Mouse (Mus musculus) CD8-positive naive resting alpha-beta T cell, adult 2 months (primary cell): ENCODE data around the gene Atp1a1.
A peak's percentile ranks its signal among the peaks of the same experiment; 100 is the strongest.

Source experiments
- DNase-seq, 2 experiments: peaks; one replicate each; pipeline ENCODE4 v3.0.0; 2022; ENCODE audit warnings: low read depth in 2 of 2, low spot score in 2 of 2

Gene Atp1a1

GRCm38 (mm10) chr3:101604550-101605223, at the start of gene Atp1a1:
Gene Atp1a1, minus strand, starts transcription at chr3:101604684.
- DNase-seq, result peak; percentile 96 to 98

GRCm38 (mm10) chr3:101653446-101653845, 49.0 kb upstream of the Atp1a1 start:
- no peak for DNase-seq

- DNase-seq, result no peak
These were observed 48.5 kb upstream of the Atp1a1 start for GRCm38 (mm10) chr3:101652967-101653366.

GRCm38 (mm10) chr3:101650328-101650727, 45.8 kb upstream of the Atp1a1 start:
- DNase-seq, result no peak

GRCm38 (mm10) chr3:101649271-101649670, 44.8 kb upstream of the Atp1a1 start:
- DNase-seq, result no peak

- no peak for DNase-seq
These were observed 43.8 kb upstream of the Atp1a1 start for GRCm38 (mm10) chr3:101648096-101648793.

- DNase-seq, result no peak
These were observed 42.3 kb upstream of the Atp1a1 start for GRCm38 (mm10) chr3:101646806-101647205.

- no peak for DNase-seq
These were observed 41.2 kb upstream of the Atp1a1 start for GRCm38 (mm10) chr3:101645569-101646106.

GRCm38 (mm10) chr3:101644062-101644802, 39.7 kb upstream of the Atp1a1 start:
- no peak for DNase-seq

GRCm38 (mm10) chr3:101643264-101643663, 38.8 kb upstream of the Atp1a1 start:
- no peak for DNase-seq

- DNase-seq, result no peak
These were observed 33.7 kb upstream of the Atp1a1 start for GRCm38 (mm10) chr3:101638223-101638622.

GRCm38 (mm10) chr3:101636510-101636909, 32.0 kb upstream of the Atp1a1 start:
- DNase-seq, result no peak

GRCm38 (mm10) chr3:101636086-101636485, 31.6 kb upstream of the Atp1a1 start:
- no peak for DNase-seq

GRCm38 (mm10) chr3:101634141-101634900, 29.8 kb upstream of the Atp1a1 start:
- DNase-seq, result no peak

- no peak for DNase-seq
These were observed 23.8 kb upstream of the Atp1a1 start for GRCm38 (mm10) chr3:101628255-101628654.

GRCm38 (mm10) chr3:101624287-101624686, 19.8 kb upstream of the Atp1a1 start:
- no peak for DNase-seq

- no peak for DNase-seq
These were observed 14.5 kb upstream of the Atp1a1 start for GRCm38 (mm10) chr3:101619017-101619416.

GRCm38 (mm10) chr3:101618505-101618904, 14.0 kb upstream of the Atp1a1 start:
- DNase-seq, result no peak

GRCm38 (mm10) chr3:101617451-101617850, 13.0 kb upstream of the Atp1a1 start:
- DNase-seq, result no peak

- DNase-seq, result no peak
These were observed 12.5 kb upstream of the Atp1a1 start for GRCm38 (mm10) chr3:101617007-101617406.

- no peak for DNase-seq
These were observed 11.4 kb upstream of the Atp1a1 start for GRCm38 (mm10) chr3:101615856-101616255.
